Mouse (Mus musculus) forebrain, embryonic 16.5 days (tissue): ENCODE data around the gene Madd. TPM values are rescaled to one million over a fixed set of nuclear protein-coding genes. Genes with fewer than 3 reads are reported as not detected.

Source experiments
- ATAC-seq: fragments of 200-750 bp; cut with Nextera tagmentation; 2 replicates; pipeline ENCODE4 v1.8.0; 2017; ENCODE audit warnings: mild to moderate bottlenecking, moderate library complexity
- H3K27ac ChIP-seq: fragments of 300-500 bp; sonication (generic); 2 replicates; pipeline ENCODE4 v1.5.1; 2014; ENCODE audit warnings: low read length, control low read depth
- H3K27me3 ChIP-seq: fragments of 300-500 bp; sonication (generic); replicated peaks from 2 replicates; pipeline ENCODE4 v1.6.1; 2014; ENCODE audit warnings: low read length; ENCODE audit not compliant: control insufficient read depth, insufficient read depth
- H3K36me3 ChIP-seq: fragments of 300-500 bp; sonication (generic); 2 replicates; pipeline ENCODE4 v1.6.1; 2014; ENCODE audit not compliant: control insufficient read depth, insufficient read depth
- H3K4me1 ChIP-seq: fragments of 300-500 bp; sonication (generic); replicated peaks from 2 replicates; pipeline ENCODE4 v1.6.1; 2014; ENCODE audit warnings: low read length; ENCODE audit not compliant: control insufficient read depth, insufficient read depth
- H3K4me2 ChIP-seq: fragments of 300-500 bp; sonication (generic); 2 replicates; pipeline ENCODE4 v1.6.1; 2014; ENCODE audit warnings: mild to moderate bottlenecking, low read length, control low read depth
- H3K4me3 ChIP-seq: fragments of 300-500 bp; sonication (generic); replicated peaks from 2 replicates; pipeline ENCODE4 v1.5.1; 2014; ENCODE audit warnings: mild to moderate bottlenecking, low read length, control low read depth
- H3K9ac ChIP-seq: fragments of 300-500 bp; sonication (generic); replicated peaks from 2 replicates; pipeline ENCODE4 v1.6.1; 2014; ENCODE audit warnings: low read depth, low read length, control low read depth
- H3K9me3 ChIP-seq: fragments of 300-500 bp; sonication (generic); 2 replicates; pipeline ENCODE4 v1.6.1; 2016; ENCODE audit warnings: low read length; ENCODE audit not compliant: control insufficient read depth
- WGBS: fragments of 180-500 bp; shearing (Covaris S2); extraction: QIAGEN DNeasy Blood & Tissue Kit; methylation state at CpG from one replicate; pipeline ENCODE4 v1.1.7; 2014; 5-methylcytosine and 5-hydroxymethylcytosine counted together
- polyA plus RNA-seq: library from polyadenylated mRNA; unstranded; fragments of >200 nt; fragmentation: Nextera tagmentation; extraction: Ambion mirVana; gene quantifications from 2 replicates; pipeline ENCODE4 v1.2.1, GENCODE M21; 2015

Gene Madd
- polyA plus RNA-seq, 1 experiment from 2014 or later, result 59.4 TPM

- Histone ChIP-seq H3K4me1 (no peaks in the 10 kb centered on the region), H3K36me3 (peaks cover 49% of the 10 kb centered on the region), H3K9ac (no peak overlapping the region), H3K27me3 (no peaks in the 10 kb centered on the region), H3K9me3 (no peaks in the 10 kb centered on the region), H3K4me3 (no peak overlapping the region), H3K4me2 (no peak overlapping the region), H3K27ac (no peak overlapping the region)
- no peak for ATAC-seq
- 34% methylated on average over 6 of the region's 6 CpGs for WGBS
Observed at GRCm38 (mm10) chr2:91157002-91157752, 26.5 kb downstream of the Madd start.

- ATAC-seq, result no peak
- H3K9me3 ChIP-seq, result no peaks in the 10 kb centered on the region
- WGBS, result 91% methylated on average over 3 of the region's 3 CpGs
Observed at GRCm38 (mm10) chr2:91154091-91154490, 29.5 kb downstream of the Madd start.

GRCm38 (mm10) chr2:91152885-91153377, 30.7 kb downstream of the Madd start:
- no peak overlapping the region for H3K4me3 ChIP-seq
- peaks cover 46% of the 10 kb centered on the region for H3K36me3 ChIP-seq
- 93% methylated on average over 3 of the region's 3 CpGs for WGBS
- no peak overlapping the region for H3K9ac ChIP-seq
- no peaks in the 10 kb centered on the region for H3K9me3 ChIP-seq
- no peaks in the 10 kb centered on the region for H3K27me3 ChIP-seq
- no peak overlapping the region for H3K27ac ChIP-seq
- no peaks in the 10 kb centered on the region for H3K4me1 ChIP-seq
- no peak for ATAC-seq
- no peak overlapping the region for H3K4me2 ChIP-seq

More at GRCm38 (mm10) chr2:91154091-91154490, 29.5 kb downstream of the Madd start:
- no peak overlapping the region for H3K9ac ChIP-seq
- H3K4me3 ChIP-seq, result no peak overlapping the region
- no peaks in the 10 kb centered on the region for H3K4me1 ChIP-seq
- no peak overlapping the region for H3K27ac ChIP-seq
- H3K4me2 ChIP-seq, result no peak overlapping the region
- peaks cover 50% of the 10 kb centered on the region for H3K36me3 ChIP-seq
- no peaks in the 10 kb centered on the region for H3K27me3 ChIP-seq

GRCm38 (mm10) chr2:91151331-91151730, 32.3 kb downstream of the Madd start:
- H3K4me2 ChIP-seq, result no peak overlapping the region
- H3K9me3 ChIP-seq, result no peaks in the 10 kb centered on the region
- no peaks in the 10 kb centered on the region for H3K27me3 ChIP-seq
- no peak overlapping the region for H3K27ac ChIP-seq
- H3K36me3 ChIP-seq, result peaks cover 41% of the 10 kb centered on the region
- WGBS, result 90% methylated on average over 1 of the region's 1 CpGs
- ATAC-seq, result no peak
- no peaks in the 10 kb centered on the region for H3K4me1 ChIP-seq
- H3K9ac ChIP-seq, result no peak overlapping the region
- no peak overlapping the region for H3K4me3 ChIP-seq

DNA sequence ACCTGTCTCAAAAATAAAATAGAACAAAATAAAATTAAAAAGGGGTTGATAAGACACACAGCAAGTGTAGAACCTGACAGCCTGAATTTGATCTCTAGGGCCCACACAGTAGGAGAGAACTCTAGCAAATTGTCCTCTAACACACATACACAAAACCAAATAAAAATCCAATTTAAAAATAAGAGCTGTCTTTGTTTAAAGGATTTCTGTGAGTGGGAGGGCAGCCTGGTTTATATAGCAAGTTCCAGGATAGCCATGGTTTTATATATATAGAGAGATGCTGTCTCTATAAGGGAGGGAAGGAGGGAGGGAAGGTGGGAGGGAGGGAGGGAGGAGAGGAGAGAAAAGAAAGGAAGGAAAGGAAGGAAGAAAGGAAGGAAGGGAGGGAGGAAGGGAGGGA, 35.5 kb downstream of the Madd start:
- no peak for ATAC-seq
- Histone ChIP-seq H3K4me1 (no peaks in the 10 kb centered on the region), H3K9me3 (no peaks in the 10 kb centered on the region), H3K36me3 (peaks cover 30% of the 10 kb centered on the region), H3K27me3 (no peaks in the 10 kb centered on the region), H3K27ac (no peak overlapping the region), H3K9ac (no peak overlapping the region), H3K4me2 (no peak overlapping the region), H3K4me3 (no peak overlapping the region)

DNA sequence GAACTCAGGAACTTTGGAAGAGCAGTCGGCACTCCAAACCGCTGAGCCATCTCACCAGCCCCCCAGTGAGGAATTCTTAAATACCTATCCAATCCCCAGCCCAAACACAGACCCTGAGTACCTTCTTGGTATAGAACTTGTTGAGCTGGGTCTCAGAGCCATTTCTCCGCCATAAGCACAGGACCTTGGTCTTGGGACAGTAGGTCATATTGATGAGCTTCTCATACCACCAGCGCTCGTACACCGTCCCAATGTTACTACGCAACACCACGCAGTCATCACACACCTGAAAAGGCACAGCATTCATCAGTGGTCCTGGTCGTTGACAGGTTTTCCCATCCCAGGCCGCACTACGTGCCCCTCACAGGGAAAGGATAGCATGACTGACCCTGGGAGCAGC, 40.2 kb downstream of the Madd start:
- no peak overlapping the region for H3K4me2 ChIP-seq
- H3K4me3 ChIP-seq, result no peak overlapping the region
- no peak for ATAC-seq
- no peaks in the 10 kb centered on the region for H3K27me3 ChIP-seq
- peaks cover 13% of the 10 kb centered on the region for H3K36me3 ChIP-seq
- no peak overlapping the region for H3K27ac ChIP-seq
- H3K9ac ChIP-seq, result no peak overlapping the region
- no peaks in the 10 kb centered on the region for H3K9me3 ChIP-seq
- no peaks in the 10 kb centered on the region for H3K4me1 ChIP-seq
- 99% methylated on average over 11 of the region's 11 CpGs for WGBS

DNA sequence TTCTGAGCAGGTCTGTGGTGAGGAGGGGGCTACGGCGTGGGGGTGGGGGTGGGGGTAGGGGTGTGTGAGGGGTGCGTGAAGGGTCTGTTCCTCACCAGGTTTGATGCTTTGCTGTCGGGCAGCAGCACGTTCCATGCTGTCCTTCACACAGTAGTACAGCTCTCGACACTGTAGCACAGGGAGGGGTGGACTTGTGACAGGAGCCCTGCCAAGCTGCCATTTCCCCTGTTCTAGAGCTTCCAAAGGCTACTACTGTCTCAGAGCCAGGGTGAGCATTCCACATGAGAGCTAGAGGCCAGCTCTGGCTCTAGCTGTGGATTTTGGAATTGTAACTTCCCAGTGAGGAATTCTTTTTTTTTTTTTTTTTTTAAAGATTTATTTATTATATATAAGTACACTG, 40.7 kb downstream of the Madd start:
- Histone ChIP-seq H3K4me1 (no peaks in the 10 kb centered on the region), H3K9me3 (no peaks in the 10 kb centered on the region), H3K9ac (no peak overlapping the region), H3K4me2 (no peak overlapping the region), H3K27ac (no peak overlapping the region), H3K4me3 (no peak overlapping the region), H3K27me3 (no peaks in the 10 kb centered on the region), H3K36me3 (peaks cover 13% of the 10 kb centered on the region)
- 89% methylated on average over 6 of the region's 6 CpGs for WGBS
- ATAC-seq, result no peak

DNA sequence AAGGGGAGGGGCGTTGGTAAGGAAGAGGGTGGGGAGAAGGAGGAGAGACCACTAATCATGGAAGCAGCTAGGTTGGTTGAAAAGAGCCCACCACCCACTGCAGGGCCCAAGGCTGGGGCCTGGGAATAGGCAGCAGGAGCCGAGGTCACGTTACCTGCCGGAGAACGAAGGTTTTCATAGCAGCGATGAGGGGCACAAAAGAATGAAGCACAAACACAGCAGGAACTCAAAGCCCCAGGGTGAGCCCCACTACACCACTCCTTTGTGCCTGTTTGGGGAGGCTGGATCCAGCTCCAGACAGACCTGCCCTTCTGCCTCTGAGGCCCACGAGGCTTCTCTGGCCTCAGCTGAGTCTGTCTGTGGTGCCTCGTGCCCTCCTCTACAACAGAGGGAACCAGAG, 43.9 kb downstream of the Madd start:
- H3K27ac ChIP-seq, result no peak overlapping the region
- H3K4me1 ChIP-seq, result no peaks in the 10 kb centered on the region
- 70% methylated on average over 8 of the region's 8 CpGs for WGBS
- no peak overlapping the region for H3K9ac ChIP-seq
- peaks cover 9% of the 10 kb centered on the region for H3K36me3 ChIP-seq
- no peak overlapping the region for H3K4me2 ChIP-seq
- H3K27me3 ChIP-seq, result no peaks in the 10 kb centered on the region
- H3K9me3 ChIP-seq, result no peaks in the 10 kb centered on the region
- no peak overlapping the region for H3K4me3 ChIP-seq
- ATAC-seq, result no peak

DNA sequence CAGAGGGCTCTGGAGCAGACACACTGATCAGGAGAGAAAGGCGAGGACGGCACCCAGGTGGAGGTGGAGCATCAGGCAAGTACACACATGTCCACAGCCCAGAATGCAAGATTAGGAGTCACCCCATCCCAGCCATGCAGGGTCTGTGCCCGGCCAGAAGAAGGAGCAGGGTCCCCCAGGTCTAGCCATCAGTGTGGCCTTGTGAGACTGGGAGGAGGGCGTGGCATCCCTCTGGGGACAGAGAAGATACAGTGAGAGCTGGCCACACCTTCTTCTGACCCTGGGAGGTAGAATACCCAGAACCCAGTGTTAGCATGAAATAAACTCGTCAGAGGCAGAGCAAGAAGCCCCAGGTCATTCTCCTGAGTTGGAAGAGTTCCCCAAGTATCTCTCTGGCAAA, 44.3 kb downstream of the Madd start:
- Histone ChIP-seq H3K36me3 (peaks cover 6% of the 10 kb centered on the region), H3K27me3 (no peaks in the 10 kb centered on the region), H3K9me3 (no peaks in the 10 kb centered on the region), H3K4me3 (no peak overlapping the region), H3K4me1 (no peaks in the 10 kb centered on the region), H3K9ac (no peak overlapping the region), H3K27ac (no peak overlapping the region), H3K4me2 (no peak overlapping the region)
- WGBS, result 81% methylated on average over 5 of the region's 5 CpGs
- no peak for ATAC-seq

GRCm38 (mm10) chr2:91137481-91137880, 46.2 kb downstream of the Madd start:
- H3K36me3 ChIP-seq, result peaks cover 2% of the 10 kb centered on the region
- no peaks in the 10 kb centered on the region for H3K27me3 ChIP-seq
- H3K9me3 ChIP-seq, result no peaks in the 10 kb centered on the region
- no peak overlapping the region for H3K4me2 ChIP-seq
- H3K4me1 ChIP-seq, result no peaks in the 10 kb centered on the region
- no peak overlapping the region for H3K9ac ChIP-seq
- no peak overlapping the region for H3K4me3 ChIP-seq
- no peak for ATAC-seq
- 92% methylated on average over 6 of the region's 6 CpGs for WGBS
- H3K27ac ChIP-seq, result no peak overlapping the region
